In the genomic region with DNA sequence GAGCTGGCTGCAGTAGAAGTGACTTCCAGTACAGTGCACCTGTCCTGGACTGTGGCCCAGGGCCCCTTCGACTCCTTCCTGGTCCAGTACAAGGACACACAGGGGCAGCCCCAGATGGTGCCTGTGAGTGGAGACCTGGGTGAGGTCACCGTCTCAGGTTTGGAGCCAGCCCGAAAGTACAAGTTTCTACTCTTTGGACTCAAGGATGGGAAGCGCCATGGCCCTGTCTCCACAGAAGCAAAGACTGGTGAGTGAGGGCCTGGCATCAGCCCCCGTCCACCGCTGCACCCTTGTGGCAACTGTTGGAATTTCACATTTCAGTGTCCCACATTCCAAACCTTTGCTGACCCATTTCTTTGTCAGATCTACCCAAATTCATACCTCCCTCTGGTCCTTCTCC, we compare ENCODE assay signal across 9 mouse cellular contexts. TPM values are rescaled to one million over a fixed set of nuclear protein-coding genes. Genes with fewer than 3 reads are reported as not detected.
DNase-seq lines count a peak whose midpoint lies in the region; ATAC-seq lines count a peak whose summit lies in the region.
"Had no signal": no experiment of that assay in that cellular context is flagged by ENCODE, and none has a peak within 500 bp of the region (broad histone marks: within the 10 kb centered on the region; RNA-seq: fewer than 3 reads in every experiment).

No protein-coding gene starts in this region.

- intact Hi-C loops in heart, postnatal 14 days (cut with DNase I), result loop anchor here (1.0 to 10.0 kb wide), 2 partner anchors 59 to 88 kb away; partner anchors contain the start of genes Ppt2 and Prrt1

- peak; percentile 44 for DNase-seq in hindbrain, embryonic 10.5 days (ENCODE audit: low spot score)
- DNase-seq in Muller cell, postnatal 12 days (ENCODE audit: inconsistent ontology term), result peak; percentile 43
- DNase-seq in cerebellum, postnatal 36 days, result peak; percentile 73
- peak; percentile 70 to 79 for DNase-seq in heart, postnatal 14 days
- peak; percentile 70 to 84 for DNase-seq in layer of hippocampus, postnatal 25 days (ENCODE audit: extremely low spot score in 1 of 2, low spot score in 1 of 2)
- peak; percentile 31 to 37 for DNase-seq in thymus, postnatal 36 days

- H3K9me3 ChIP-seq in hindbrain, embryonic 10.5 days, result no peaks in the 10 kb centered on the region
- no peaks in the 10 kb centered on the region for H3K9me3 ChIP-seq in hindbrain, embryonic 12.5 days (replicated peaks)
- H3K9me3 ChIP-seq: limb, embryonic 15.5 days had no signal

- H3K27me3 ChIP-seq in hindbrain, embryonic 10.5 days (ENCODE audit: insufficient read depth, poor library complexity, severe bottlenecking), result no peaks in the 10 kb centered on the region
- no peaks in the 10 kb centered on the region for H3K27me3 ChIP-seq in hindbrain, embryonic 12.5 days

- H3K4me3 ChIP-seq in hindbrain, embryonic 10.5 days, result no peak overlapping the region
- no peak overlapping the region for H3K4me3 ChIP-seq in hindbrain, embryonic 12.5 days
- H3K4me3 ChIP-seq: limb, embryonic 15.5 days had no signal

- H3K4me2 ChIP-seq in hindbrain, embryonic 12.5 days (replicated peaks), result no peak overlapping the region
- H3K4me2 ChIP-seq: limb, embryonic 15.5 days had no signal

- H3K9ac ChIP-seq in hindbrain, embryonic 12.5 days, result no peak overlapping the region
- H3K9ac ChIP-seq: limb, embryonic 15.5 days had no signal

- 44% methylated on average over 6 of the region's 6 CpGs for WGBS in hindbrain, embryonic 10.5 days
- 47% methylated on average over 6 of the region's 6 CpGs for WGBS in hindbrain, embryonic 12.5 days

- H3K27ac ChIP-seq in hindbrain, embryonic 10.5 days, result no peak overlapping the region
- H3K27ac ChIP-seq in hindbrain, embryonic 12.5 days, result no peak overlapping the region
- H3K27ac ChIP-seq: limb, embryonic 15.5 days had no signal

- ATAC-seq in hindbrain, embryonic 12.5 days (ENCODE audit: low FRiP score), result no peak
- 0 out of 2 replicates have a peak, but pooled peaks have one; percentile 33 for ATAC-seq in monocyte, adult 5-6 weeks (replicated peaks; ENCODE audit: insufficient number of reproducible peaks, low FRiP score, low TSS enrichment, poor library complexity, severe bottlenecking)

- H3K4me1 ChIP-seq in hindbrain, embryonic 10.5 days (replicated peaks), result no peaks in the 10 kb centered on the region
- H3K4me1 ChIP-seq in hindbrain, embryonic 12.5 days, result no peaks in the 10 kb centered on the region
- H3K4me1 ChIP-seq: limb, embryonic 15.5 days had no signal

- H3K36me3 ChIP-seq in hindbrain, embryonic 10.5 days, result no peaks in the 10 kb centered on the region
- H3K36me3 ChIP-seq in hindbrain, embryonic 12.5 days, result no peaks in the 10 kb centered on the region
- H3K36me3 ChIP-seq: limb, embryonic 15.5 days had no signal

RNA-seq across cellular contexts. Expression of gene C4b, which starts 30.7 kb away (rescaled TPM):
- not detected in 2 replicates for polyA plus RNA-seq in hindbrain, embryonic 10.5 days (2016; fragmentation: Nextera tagmentation; extraction: Ambion mirVana)
- polyA plus RNA-seq in hindbrain, embryonic 12.5 days (2016; fragmentation: Nextera tagmentation; extraction: Ambion mirVana), result not detected in 2 replicates
- 10 to 100 TPM; 17.9 to 21.3 TPM for total RNA-seq in heart, postnatal 14 days (2021)
- total RNA-seq in layer of hippocampus, postnatal 25 days (2021), result 10 to 100 TPM; 16.5 to 17.5 TPM
- total RNA-seq in monocyte, adult 5-6 weeks (2017), result 0.19 to 0.64 TPM (median 0.19 TPM) in 3 replicates

RNA-seq across cellular contexts. Expression of gene Tnxb, which starts 42.6 kb away (rescaled TPM):
- polyA plus RNA-seq in hindbrain, embryonic 10.5 days (2016; fragmentation: Nextera tagmentation; extraction: Ambion mirVana), result 0.01 and 0.02 TPM in 2 replicates
- 0.04 and 0.05 TPM in 2 replicates for polyA plus RNA-seq in hindbrain, embryonic 12.5 days (2016; fragmentation: Nextera tagmentation; extraction: Ambion mirVana)
- total RNA-seq in heart, postnatal 14 days (2021), result 10 to 100 TPM; 48.6 to 56.7 TPM
- 1 to 10 TPM; 7.1 to 9.0 TPM for total RNA-seq in layer of hippocampus, postnatal 25 days (2021)
- total RNA-seq in monocyte, adult 5-6 weeks (2017), result not detected in 3 replicates

Comparison
In these comparisons a context has a peak if more than half of its experiments do, and no peak if none do; other contexts are left out.
1. RNA of gene C4b, which starts 30.7 kb away (total RNA-seq): 17.9 to 21.3 TPM in heart, postnatal 14 days and 16.5 to 17.5 TPM in layer of hippocampus, postnatal 25 days; 0.19 to 0.64 TPM in monocyte, adult 5-6 weeks; every median in the first group is over 10 times any median in the second.
2. RNA of gene Tnxb, which starts 42.6 kb away (total RNA-seq): 48.6 to 56.7 TPM in heart, postnatal 14 days; 7.1 to 9.0 TPM in layer of hippocampus, postnatal 25 days and not detected in monocyte, adult 5-6 weeks; every median in the first group is over 4 times any median in the second.
3. Peak in every context shown above with its lines, with median percentiles within 50 percentile points of each other: DNase-seq.